Mouse (Mus musculus) lung, embryonic 14.5 days (tissue): ENCODE results near the gene Greb1. TPM values are rescaled to one million over a fixed set of nuclear protein-coding genes. Genes with fewer than 3 reads are reported as not detected.

Experiments
- ATAC-seq: fragments of 200-750 bp; cut with Nextera tagmentation; 2 replicates; pipeline ENCODE4 v1.8.0; 2017; ENCODE audit warnings: mild to moderate bottlenecking, moderate TSS enrichment, moderate library complexity; ENCODE audit not compliant: insufficient read depth
- DNase-seq: peaks from one replicate; pipeline ENCODE4 v3.0.0-alpha.2; 2015
- H3K27ac ChIP-seq: fragments of 300-500 bp; sonication (generic); 2 replicates; pipeline ENCODE4 v1.5.1; 2014; ENCODE audit warnings: low read depth, mild to moderate bottlenecking, moderate library complexity
- H3K27me3 ChIP-seq: fragments of 300-500 bp; sonication (generic); 2 replicates; pipeline ENCODE4 v1.6.1; 2014; ENCODE audit warnings: low read length, control low read depth; ENCODE audit not compliant: insufficient read depth
- H3K36me3 ChIP-seq: fragments of 300-500 bp; sonication (generic); 2 replicates; pipeline ENCODE4 v1.6.1; 2014; ENCODE audit warnings: control low read depth; ENCODE audit not compliant: insufficient read depth
- H3K4me1 ChIP-seq: fragments of 300-500 bp; sonication (generic); 2 replicates; pipeline ENCODE4 v1.6.1; 2014; ENCODE audit warnings: antibody characterized with exemption, control low read depth; ENCODE audit not compliant: insufficient read depth
- H3K4me2 ChIP-seq: fragments of 300-500 bp; sonication (generic); 2 replicates; pipeline ENCODE4 v1.6.1; 2014; ENCODE audit warnings: mild to moderate bottlenecking
- H3K4me3 ChIP-seq: fragments of 300-500 bp; sonication (generic); 2 replicates; pipeline ENCODE4 v1.5.1; 2014; ENCODE audit warnings: low read depth, low read length
- H3K9ac ChIP-seq: fragments of 300-500 bp; sonication (generic); 2 replicates; pipeline ENCODE4 v1.6.1; 2014
- H3K9me3 ChIP-seq: fragments of 300-500 bp; sonication (generic); 2 replicates; pipeline ENCODE4 v1.6.1; 2016; ENCODE audit warnings: low read depth, low read length, control low read depth
- CTCF ChIP-seq: IDR thresholded peaks from 2 replicates; pipeline ENCODE4 v1.5.1; 2016; ENCODE audit warnings: antibody characterized with exemption, low read depth
- WGBS: fragments of 180-500 bp; shearing (Covaris S2); extraction: QIAGEN DNeasy Blood & Tissue Kit; methylation state at CpG from one replicate; pipeline ENCODE4 v1.1.7; 2014; 5-methylcytosine and 5-hydroxymethylcytosine counted together
- polyA plus RNA-seq: library from polyadenylated mRNA; unstranded; fragments of >200 nt; fragmentation: Nextera tagmentation; extraction: Ambion mirVana; gene quantifications from 2 replicates; pipeline ENCODE4 v1.2.1, GENCODE M21; 2014

Greb1 gene
- polyA plus RNA-seq, 1 experiment from 2014 or later = 4.4 TPM

DNA sequence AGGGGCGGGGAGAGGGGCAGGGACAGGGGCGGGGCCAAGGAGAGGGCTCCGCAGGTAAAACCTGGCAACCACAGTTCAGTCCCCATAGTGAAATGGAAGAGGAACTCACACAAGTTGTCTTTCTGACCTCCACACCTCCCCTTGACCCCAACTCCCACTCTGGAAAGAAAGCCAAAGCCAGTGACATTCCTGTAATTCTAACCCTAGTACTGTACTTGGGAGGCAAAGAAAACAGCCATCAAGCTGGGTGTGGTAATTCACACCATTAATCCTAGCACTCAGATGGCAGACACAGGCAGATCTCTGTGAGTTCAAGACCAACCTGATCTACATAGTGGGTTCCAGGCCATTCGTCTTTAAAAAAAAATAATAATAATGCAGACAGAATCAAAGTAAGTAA lies 7.3 kb downstream of the Greb1 start:
- DNase-seq (no peak), ATAC-seq (no peak)
- Histone ChIP-seq H3K27me3 (no peaks in the 10 kb centered on the region), H3K27ac (no peak overlapping the region), H3K9ac (no peak overlapping the region), H3K4me3 (no peak overlapping the region), H3K4me1 (no peaks in the 10 kb centered on the region), H3K4me2 (no peak overlapping the region), H3K9me3 (no peaks in the 10 kb centered on the region), H3K36me3 (no peaks in the 10 kb centered on the region)
- TF ChIP-seq CTCF = no peak
- 69% methylated on average over 4 of the region's 4 CpGs for WGBS

GRCm38 (mm10) chr12:16790456-16790855 lies 10.2 kb downstream of the Greb1 start:
- H3K4me2 ChIP-seq = no peak overlapping the region
- WGBS = 63% methylated on average over 4 of the region's 4 CpGs
- no peak overlapping the region for H3K9ac ChIP-seq
- no peak overlapping the region for H3K4me3 ChIP-seq
- H3K27ac ChIP-seq = no peak overlapping the region
- no peak for ATAC-seq
- no peaks in the 10 kb centered on the region for H3K36me3 ChIP-seq
- no peak for TF ChIP-seq CTCF
- H3K4me1 ChIP-seq = no peaks in the 10 kb centered on the region
- H3K9me3 ChIP-seq = no peaks in the 10 kb centered on the region
- H3K27me3 ChIP-seq = no peaks in the 10 kb centered on the region
- DNase-seq = no peak

DNA sequence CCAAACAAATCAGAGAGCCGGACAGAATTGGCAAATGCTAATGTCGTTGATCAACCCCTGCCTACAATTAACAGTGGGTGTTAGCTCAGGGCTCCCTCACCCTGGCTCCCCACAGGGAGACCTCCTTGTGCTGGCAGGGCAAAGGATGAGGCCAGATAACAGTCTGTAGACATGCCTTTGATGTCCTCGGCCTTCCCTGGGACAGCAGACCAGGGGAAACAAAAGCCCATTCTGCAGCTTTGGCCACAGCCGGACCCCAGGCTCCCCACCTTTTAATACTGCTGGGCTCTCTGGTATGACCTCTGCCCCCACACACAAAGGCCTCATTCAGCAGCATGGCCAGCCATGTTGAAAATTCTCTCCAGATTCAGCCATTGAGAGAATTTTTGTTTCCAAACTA lies 10.9 kb downstream of the Greb1 start:
- WGBS = 18% methylated on average over 4 of the region's 4 CpGs
- H3K27ac ChIP-seq = no peak overlapping the region
- no peaks in the 10 kb centered on the region for H3K36me3 ChIP-seq
- no peak for TF ChIP-seq CTCF
- H3K4me2 ChIP-seq = no peak overlapping the region
- no peak overlapping the region for H3K9ac ChIP-seq
- no peak for DNase-seq
- H3K9me3 ChIP-seq = no peaks in the 10 kb centered on the region
- no peaks in the 10 kb centered on the region for H3K4me1 ChIP-seq
- no peak for ATAC-seq
- no peaks in the 10 kb centered on the region for H3K27me3 ChIP-seq
- H3K4me3 ChIP-seq = no peak overlapping the region

DNA sequence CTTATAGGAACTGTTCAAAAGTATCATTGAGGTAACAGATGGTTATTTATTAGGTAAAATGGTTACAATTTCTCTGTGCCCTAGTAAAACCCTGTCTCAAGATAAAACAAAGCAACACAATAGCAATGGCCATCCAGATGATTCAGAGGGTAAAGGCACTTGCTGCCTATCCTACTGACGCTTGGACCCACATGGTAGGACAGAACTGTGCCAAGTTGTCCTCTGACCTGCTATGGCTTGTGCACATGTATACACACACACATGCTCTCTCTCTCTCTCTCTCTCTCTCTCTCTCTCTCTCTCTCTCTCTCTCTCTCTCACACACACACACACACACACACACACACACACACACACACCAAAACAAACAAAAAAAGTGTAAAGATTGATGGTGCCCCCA lies 11.5 kb downstream of the Greb1 start:
- H3K4me3 ChIP-seq = no peak overlapping the region
- DNase-seq (no peak), ATAC-seq (no peak)
- no peaks in the 10 kb centered on the region for H3K4me1 ChIP-seq
- no peaks in the 10 kb centered on the region for H3K27me3 ChIP-seq
- H3K4me2 ChIP-seq = no peak overlapping the region
- WGBS = 57% methylated on average over 1 of the region's 1 CpGs
- H3K9me3 ChIP-seq = no peaks in the 10 kb centered on the region
- TF ChIP-seq CTCF = no peak
- no peaks in the 10 kb centered on the region for H3K36me3 ChIP-seq
- no peak overlapping the region for H3K9ac ChIP-seq
- H3K27ac ChIP-seq = no peak overlapping the region

GRCm38 (mm10) chr12:16788600-16788999 lies 12.1 kb downstream of the Greb1 start:
- TF ChIP-seq CTCF = no peak
- H3K27ac ChIP-seq = no peak overlapping the region
- no peaks in the 10 kb centered on the region for H3K36me3 ChIP-seq
- 35% methylated on average over 2 of the region's 2 CpGs for WGBS
- no peak overlapping the region for H3K9ac ChIP-seq
- H3K4me2 ChIP-seq = no peak overlapping the region
- ATAC-seq (no peak), DNase-seq (no peak)
- H3K27me3 ChIP-seq = no peaks in the 10 kb centered on the region
- H3K4me3 ChIP-seq = no peak overlapping the region
- H3K4me1 ChIP-seq = no peaks in the 10 kb centered on the region
- H3K9me3 ChIP-seq = no peaks in the 10 kb centered on the region

- Histone ChIP-seq H3K9me3 (no peaks in the 10 kb centered on the region), H3K36me3 (no peaks in the 10 kb centered on the region), H3K27me3 (no peaks in the 10 kb centered on the region), H3K27ac (no peak overlapping the region), H3K9ac (no peak overlapping the region), H3K4me1 (no peaks in the 10 kb centered on the region), H3K4me2 (no peak overlapping the region), H3K4me3 (no peak overlapping the region)
- 83% methylated on average over 14 of the region's 14 CpGs for WGBS
- DNase-seq (no peak), ATAC-seq (no peak)
- no peak for TF ChIP-seq CTCF
Measured at GRCm38 (mm10) chr12:16781034-16781746, 19.5 kb downstream of the Greb1 start.

GRCm38 (mm10) chr12:16780320-16780719 lies 20.4 kb downstream of the Greb1 start:
- 85% methylated on average over 3 of the region's 3 CpGs for WGBS
- Histone ChIP-seq H3K4me3 (no peak overlapping the region), H3K27me3 (no peaks in the 10 kb centered on the region), H3K4me1 (no peaks in the 10 kb centered on the region), H3K27ac (no peak overlapping the region), H3K9me3 (no peaks in the 10 kb centered on the region), H3K9ac (no peak overlapping the region), H3K4me2 (no peak overlapping the region), H3K36me3 (no peaks in the 10 kb centered on the region)
- no peak for ATAC-seq
- no peak for DNase-seq
- TF ChIP-seq CTCF = no peak

DNA sequence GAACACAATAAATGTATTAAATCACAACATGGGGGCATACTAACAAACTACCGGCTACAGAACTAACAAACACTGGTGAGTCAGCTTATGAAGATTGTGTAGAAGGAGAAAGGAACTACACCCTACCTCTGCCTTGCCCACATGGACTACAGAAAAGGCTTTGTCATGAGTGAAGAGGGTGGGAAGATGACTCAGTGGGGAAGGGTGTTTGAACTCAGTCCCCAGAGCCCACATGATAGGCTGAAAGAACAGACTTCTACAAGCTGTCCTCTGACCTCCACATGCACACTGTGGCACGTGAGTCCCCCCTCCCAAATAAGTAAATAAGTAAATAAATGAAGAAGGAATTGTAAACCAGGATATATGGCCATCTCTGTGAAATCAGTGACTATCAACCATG lies 21.5 kb downstream of the Greb1 start:
- no peak for TF ChIP-seq CTCF
- Histone ChIP-seq H3K36me3 (no peaks in the 10 kb centered on the region), H3K4me1 (no peaks in the 10 kb centered on the region), H3K27ac (no peak overlapping the region), H3K9me3 (no peaks in the 10 kb centered on the region), H3K4me2 (no peak overlapping the region), H3K27me3 (no peaks in the 10 kb centered on the region), H3K4me3 (no peak overlapping the region), H3K9ac (no peak overlapping the region)
- DNase-seq = no peak
- WGBS = 73% methylated on average over 2 of the region's 2 CpGs
- ATAC-seq = no peak
